30 mouse cellular contexts compared by ENCODE assay signal in the genomic region with DNA sequence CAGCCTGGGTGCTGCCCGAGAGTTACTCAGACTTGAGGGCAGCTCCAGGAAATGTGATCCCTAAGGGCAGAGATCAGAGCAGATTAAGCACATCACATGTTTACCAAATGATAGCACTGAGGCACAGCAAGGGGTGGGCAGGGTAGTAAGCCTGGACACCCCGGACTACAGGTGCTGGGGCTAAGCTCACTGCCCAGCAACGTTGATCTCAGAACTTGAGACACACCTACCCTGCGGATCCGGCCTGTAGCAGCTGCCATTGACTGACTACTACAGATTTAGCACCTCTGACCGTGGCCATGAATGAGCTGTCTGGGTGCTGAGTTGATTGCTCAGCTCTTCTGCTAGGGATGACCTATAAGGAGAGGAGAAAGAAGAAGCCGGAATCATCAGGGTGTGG. TPM values are rescaled to one million over a fixed set of nuclear protein-coding genes. Genes with fewer than 3 reads are reported as not detected.
"Had no signal": no experiment of that assay in that cellular context is flagged by ENCODE, and none has a peak within 500 bp of the region (broad histone marks: within the 10 kb centered on the region; RNA-seq: fewer than 3 reads in every experiment).

No protein-coding gene starts in this region.

- H3K4me3 ChIP-seq: layer of hippocampus, adult 2 months; limb, embryonic 15.5 days; liver, embryonic 15.5 days; lung, embryonic 15.5 days; megakaryocyte, embryonic 14.5 days; midbrain, embryonic 10.5 days; midbrain, embryonic 13.5 days; stomach, embryonic 15.5 days had no signal

- H3K4me2 ChIP-seq: limb, embryonic 15.5 days; liver, embryonic 11.5 days; liver, embryonic 15.5 days; lung, embryonic 15.5 days; midbrain, embryonic 13.5 days; stomach, embryonic 15.5 days had no signal

- H3K9ac ChIP-seq: limb, embryonic 15.5 days; liver, embryonic 15.5 days; lung, embryonic 15.5 days; midbrain, embryonic 13.5 days; stomach, embryonic 15.5 days had no signal

- H3K36me3 ChIP-seq: limb, embryonic 15.5 days; liver, embryonic 15.5 days; lung, embryonic 15.5 days; midbrain, embryonic 10.5 days; midbrain, embryonic 13.5 days; stomach, embryonic 15.5 days had no signal

- H3K4me1 ChIP-seq: limb, embryonic 15.5 days; lung, embryonic 15.5 days; midbrain, embryonic 10.5 days; midbrain, embryonic 13.5 days; stomach, embryonic 15.5 days had no signal

- H3K27me3 ChIP-seq: lung, embryonic 15.5 days; midbrain, embryonic 13.5 days; stomach, embryonic 15.5 days had no signal

- DNase-seq: kidney, adult 11 months; kidney, adult 9 months; kidney, postnatal 25 days; layer of hippocampus, adult 9-11 months; lung, adult 18-20 months; lung, postnatal 10 days; lung, postnatal 36 days; right cerebral cortex, adult 18-20 months; right cerebral cortex, postnatal 14 days; right cerebral cortex, postnatal 4 days; spleen, adult 18-20 months; thymus, postnatal 25 days had no signal

- H3K9me3 ChIP-seq: limb, embryonic 15.5 days; liver, embryonic 15.5 days; lung, embryonic 15.5 days; midbrain, embryonic 13.5 days; stomach, embryonic 15.5 days had no signal

- H3K27ac ChIP-seq: kidney, postnatal 0 days; layer of hippocampus, adult 2 months; limb, embryonic 15.5 days; liver, embryonic 15.5 days; lung, embryonic 15.5 days; midbrain, embryonic 10.5 days; midbrain, embryonic 13.5 days; stomach, embryonic 15.5 days had no signal

- ATAC-seq: midbrain, embryonic 13.5 days; midbrain, embryonic 16.5 days had no signal

RNA-seq across cellular contexts. Expression of gene Igfn1, which starts 8.6 kb away (rescaled TPM):
- total RNA-seq: monocyte, adult 5-6 weeks had no signal
- polyA plus RNA-seq: large intestine, adult 2 months; liver, embryonic 11.5 days; liver, embryonic 15.5 days; lung, embryonic 15.5 days; midbrain, embryonic 10.5 days; midbrain, embryonic 13.5 days; midbrain, embryonic 16.5 days; neural tube, embryonic 11.5 days had no signal

RNA-seq across cellular contexts. Expression of gene Ascl5, which starts 53.1 kb away (rescaled TPM):
- total RNA-seq: layer of hippocampus, adult 2 months; layer of hippocampus, postnatal 25 days; monocyte, adult 5-6 weeks had no signal
- polyA plus RNA-seq: kidney, postnatal 0 days; large intestine, adult 2 months; limb, embryonic 11.5 days; limb, embryonic 15.5 days; liver, embryonic 11.5 days; liver, embryonic 15.5 days; lung, embryonic 15.5 days; midbrain, embryonic 10.5 days; midbrain, embryonic 13.5 days; midbrain, embryonic 16.5 days; neural tube, embryonic 11.5 days; neural tube, embryonic 14.5 days; thymus, postnatal 0 days had no signal

RNA-seq across cellular contexts. Expression of gene Cacna1s, which starts 55.0 kb away (rescaled TPM):
- polyA plus RNA-seq: midbrain, embryonic 10.5 days had no signal
